Mouse (Mus musculus) brain, embryonic 14.5 days (tissue): ENCODE measurements around the gene Hist1h1a.

ENCODE experiments used
- CTCF ChIP-seq: fragments of 200-500 bp; IDR thresholded peaks from 2 replicates; pipeline ENCODE4 v1.5.1; 2012; ENCODE audit warnings: inconsistent platforms, mild to moderate bottlenecking, moderate library complexity, borderline replicate concordance; ENCODE audit not compliant: insufficient read depth, insufficient read length; ENCODE audit errors: extremely low read depth
- POLR2A ChIP-seq: fragments of 200-500 bp; IDR thresholded peaks from 2 replicates; pipeline ENCODE4 v1.6.1; 2012; ENCODE audit warnings: mild to moderate bottlenecking, inconsistent platforms, borderline replicate concordance; ENCODE audit not compliant: poor library complexity, insufficient read depth, insufficient read length, severe bottlenecking; ENCODE audit errors: extremely low read depth

DNA sequence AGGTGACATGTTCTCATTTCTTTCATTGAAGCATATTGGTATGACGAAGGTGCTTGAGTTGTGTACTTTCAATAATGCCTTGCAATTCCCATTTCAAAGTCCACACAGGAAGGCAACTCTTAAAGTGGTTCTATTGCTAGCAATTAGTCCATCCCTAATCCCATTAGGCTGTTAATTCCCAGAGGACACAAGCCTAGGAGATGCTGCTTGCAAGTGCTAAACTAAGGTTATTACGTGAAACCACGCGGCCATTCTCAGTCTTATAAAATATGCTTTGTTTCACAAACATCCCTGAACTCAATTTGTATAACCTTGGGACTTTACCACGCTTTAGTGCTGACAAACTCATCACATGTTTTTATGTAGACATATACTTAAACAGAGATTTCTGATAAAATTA, 26.4 kb upstream of the Hist1h1a start:
- TF ChIP-seq CTCF = no peak
- no peak for TF ChIP-seq POLR2A
